Mouse (Mus musculus) monocyte, adult 2 months (primary cell): ENCODE measurements around the gene Pcyt1b.
A peak's percentile ranks its signal among the peaks of the same experiment; 100 is the strongest.

Experiments used
- DNase-seq, 2 experiments: peaks; one replicate each; pipeline ENCODE4 v3.0.0; 2022; ENCODE audit warnings: low spot score in 2 of 2, low read depth in 1 of 2

Pcyt1b gene

GRCm38 (mm10) chrX:93732407-93732806 lies 77.7 kb downstream of the Pcyt1b start:
- DNase-seq, result no peak

- DNase-seq, result no peak
These were observed 78.5 kb downstream of the Pcyt1b start for GRCm38 (mm10) chrX:93732975-93733748.

- no peak for DNase-seq
These were observed 94.5 kb downstream of the Pcyt1b start for GRCm38 (mm10) chrX:93749165-93749564.

- DNase-seq, result no peak
These were observed 95.9 kb downstream of the Pcyt1b start for GRCm38 (mm10) chrX:93750566-93750965.

- DNase-seq, result no peak
These were observed 100.7 kb downstream of the Pcyt1b start for GRCm38 (mm10) chrX:93755210-93755842.

GRCm38 (mm10) chrX:93756867-93757455 lies 102.3 kb downstream of the Pcyt1b start:
- DNase-seq, result no peak

- no peak for DNase-seq
These were observed 106.1 kb downstream of the Pcyt1b start for GRCm38 (mm10) chrX:93760770-93761169.

- DNase-seq, result no peak
These were observed 134.9 kb downstream of the Pcyt1b start for GRCm38 (mm10) chrX:93789562-93789961.

- DNase-seq, result peak; percentile 4 to 25
These were observed 138.5 kb downstream of the Pcyt1b start for GRCm38 (mm10) chrX:93793168-93793567.
